Mouse (Mus musculus): ENCODE data around the gene Gpr161. TPM values are rescaled to one million over a fixed set of nuclear protein-coding genes. Genes with fewer than 3 reads are reported as not detected.

The Gpr161 gene
- polyA plus RNA-seq, 1 experiment: 4.0 TPM

GRCm38 (mm10) chr1:165252027-165252671 lies 43.4 kb upstream of the Gpr161 start:
- TF ChIP-seq MYOD1 (IDR thresholded peaks at IDR 0.05; ENCODE audit: control insufficient read depth, insufficient read length, low read depth) (no peak), FOSL1 (IDR thresholded peaks at IDR 0.05; ENCODE audit: insufficient read depth, low read length, poor library complexity, severe bottlenecking) (no peak), MYOG (IDR thresholded peaks at IDR 0.05; ENCODE audit: control insufficient read depth, extremely low read depth, insufficient read length) (no peak), USF1 (IDR thresholded peaks at IDR 0.05; ENCODE audit: low read depth) (no peak), MAX (IDR thresholded peaks at IDR 0.05) (no peak), CEBPB (IDR thresholded peaks at IDR 0.05; ENCODE audit: low read depth) (no peak), CTCF (IDR thresholded peaks at IDR 0.05; ENCODE audit: control insufficient read depth, insufficient read depth, insufficient read length) (no peak)
- H3ac ChIP-seq (ENCODE audit: control insufficient read depth, insufficient read length, low read depth): no peak overlapping the region
- no peaks in the 10 kb centered on the region for H3K79me3 ChIP-seq (ENCODE audit: low read depth)
- no peak overlapping the region for H3K4me3 ChIP-seq (ENCODE audit: insufficient read depth, poor library complexity, severe bottlenecking)
- no peaks in the 10 kb centered on the region for H3K27me3 ChIP-seq (ENCODE audit: control insufficient read depth, insufficient read depth, insufficient read length)
- no peaks in the 10 kb centered on the region for H3K36me3 ChIP-seq (ENCODE audit: control insufficient read depth, insufficient read depth)
- H3K79me2 ChIP-seq (ENCODE audit: control insufficient read depth, insufficient read depth): no peaks in the 10 kb centered on the region

GRCm38 (mm10) chr1:165274946-165275345 lies 20.6 kb upstream of the Gpr161 start:
- no peak overlapping the region for H3ac ChIP-seq (ENCODE audit: control insufficient read depth, insufficient read length, low read depth)
- no peaks in the 10 kb centered on the region for H3K36me3 ChIP-seq (ENCODE audit: control insufficient read depth, insufficient read depth)
- TF ChIP-seq MYOG (IDR thresholded peaks at IDR 0.05; ENCODE audit: control insufficient read depth, extremely low read depth, insufficient read length) (no peak), CTCF (IDR thresholded peaks at IDR 0.05; ENCODE audit: control insufficient read depth, insufficient read depth, insufficient read length) (no peak), USF1 (IDR thresholded peaks at IDR 0.05; ENCODE audit: low read depth) (no peak), CEBPB (IDR thresholded peaks at IDR 0.05; ENCODE audit: low read depth) (no peak), MAX (IDR thresholded peaks at IDR 0.05) (no peak), MYOD1 (IDR thresholded peaks at IDR 0.05; ENCODE audit: control insufficient read depth, insufficient read length, low read depth) (no peak), FOSL1 (IDR thresholded peaks at IDR 0.05; ENCODE audit: insufficient read depth, low read length, poor library complexity, severe bottlenecking) (no peak)
- H3K27me3 ChIP-seq (ENCODE audit: control insufficient read depth, insufficient read depth, insufficient read length): no peaks in the 10 kb centered on the region
- H3K79me3 ChIP-seq (ENCODE audit: low read depth): no peaks in the 10 kb centered on the region
- no peak overlapping the region for H3K4me3 ChIP-seq (ENCODE audit: insufficient read depth, poor library complexity, severe bottlenecking)
- H3K79me2 ChIP-seq (ENCODE audit: control insufficient read depth, insufficient read depth): no peaks in the 10 kb centered on the region

GRCm38 (mm10) chr1:165280741-165281140 lies 14.8 kb upstream of the Gpr161 start:
- Histone ChIP-seq H3K36me3 (ENCODE audit: control insufficient read depth, insufficient read depth) (no peaks in the 10 kb centered on the region), H3K79me2 (ENCODE audit: control insufficient read depth, insufficient read depth) (no peaks in the 10 kb centered on the region), H3K79me3 (ENCODE audit: low read depth) (no peaks in the 10 kb centered on the region), H3ac (ENCODE audit: control insufficient read depth, insufficient read length, low read depth) (no peak overlapping the region), H3K27me3 (ENCODE audit: control insufficient read depth, insufficient read depth, insufficient read length) (no peaks in the 10 kb centered on the region), H3K4me3 (ENCODE audit: insufficient read depth, poor library complexity, severe bottlenecking) (no peak overlapping the region)
- no peak for TF ChIP-seq CEBPB (IDR thresholded peaks at IDR 0.05; ENCODE audit: low read depth)
- no peak for TF ChIP-seq MYOG (IDR thresholded peaks at IDR 0.05; ENCODE audit: control insufficient read depth, extremely low read depth, insufficient read length)
- TF ChIP-seq USF1 (IDR thresholded peaks at IDR 0.05; ENCODE audit: low read depth): no peak
- TF ChIP-seq MAX (IDR thresholded peaks at IDR 0.05): no peak
- no peak for TF ChIP-seq MYOD1 (IDR thresholded peaks at IDR 0.05; ENCODE audit: control insufficient read depth, insufficient read length, low read depth)
- TF ChIP-seq FOSL1 (IDR thresholded peaks at IDR 0.05; ENCODE audit: insufficient read depth, low read length, poor library complexity, severe bottlenecking): no peak
- TF ChIP-seq CTCF (IDR thresholded peaks at IDR 0.05; ENCODE audit: control insufficient read depth, insufficient read depth, insufficient read length): no peak

- Histone ChIP-seq H3ac (ENCODE audit: control insufficient read depth, insufficient read length, low read depth) (peak overlapping the region; percentile 85), H3K79me3 (ENCODE audit: low read depth) (no peaks in the 10 kb centered on the region), H3K4me3 (ENCODE audit: insufficient read depth, poor library complexity, severe bottlenecking) (peak overlapping the region; percentile 50), H3K79me2 (ENCODE audit: control insufficient read depth, insufficient read depth) (no peaks in the 10 kb centered on the region), H3K27me3 (ENCODE audit: control insufficient read depth, insufficient read depth, insufficient read length) (no peaks in the 10 kb centered on the region), H3K36me3 (ENCODE audit: control insufficient read depth, insufficient read depth) (no peaks in the 10 kb centered on the region)
- TF ChIP-seq MAX (IDR thresholded peaks at IDR 0.05) (peak; percentile 65), CTCF (IDR thresholded peaks at IDR 0.05; ENCODE audit: control insufficient read depth, insufficient read depth, insufficient read length) (no peak)
These were observed 14.0 kb upstream of the Gpr161 start for GRCm38 (mm10) chr1:165281351-165282221.

- Histone ChIP-seq H3ac (ENCODE audit: control insufficient read depth, insufficient read length, low read depth) (peak overlapping the region; percentile 85), H3K27me3 (ENCODE audit: control insufficient read depth, insufficient read depth, insufficient read length) (no peaks in the 10 kb centered on the region), H3K4me3 (ENCODE audit: insufficient read depth, poor library complexity, severe bottlenecking) (peak overlapping the region; percentile 50), H3K79me2 (ENCODE audit: control insufficient read depth, insufficient read depth) (no peaks in the 10 kb centered on the region), H3K79me3 (ENCODE audit: low read depth) (no peaks in the 10 kb centered on the region), H3K36me3 (ENCODE audit: control insufficient read depth, insufficient read depth) (no peaks in the 10 kb centered on the region)
- TF ChIP-seq MAX (IDR thresholded peaks at IDR 0.05): no peak
- TF ChIP-seq USF1 (IDR thresholded peaks at IDR 0.05; ENCODE audit: low read depth): no peak
- no peak for TF ChIP-seq FOSL1 (IDR thresholded peaks at IDR 0.05; ENCODE audit: insufficient read depth, low read length, poor library complexity, severe bottlenecking)
- no peak for TF ChIP-seq MYOG (IDR thresholded peaks at IDR 0.05; ENCODE audit: control insufficient read depth, extremely low read depth, insufficient read length)
- TF ChIP-seq CTCF (IDR thresholded peaks at IDR 0.05; ENCODE audit: control insufficient read depth, insufficient read depth, insufficient read length): no peak
- no peak for TF ChIP-seq MYOD1 (IDR thresholded peaks at IDR 0.05; ENCODE audit: control insufficient read depth, insufficient read length, low read depth)
- TF ChIP-seq CEBPB (IDR thresholded peaks at IDR 0.05; ENCODE audit: low read depth): no peak
These were observed 13.2 kb upstream of the Gpr161 start for GRCm38 (mm10) chr1:165282222-165282966.
